Mouse (Mus musculus) liver, adult 2 months (tissue): ENCODE data around the gene Gsdmc4.

ENCODE experiments used
- CTCF ChIP-seq: fragments of 200-500 bp; IDR thresholded peaks from 2 replicates; pipeline ENCODE4 v1.5.1; 2011; ENCODE audit warnings: low read depth, low read length, control low read depth
- POLR2A ChIP-seq: fragments of 200-500 bp; IDR thresholded peaks from 2 replicates; pipeline ENCODE4 v1.6.1; 2011; ENCODE audit warnings: low read length, control low read depth; ENCODE audit not compliant: insufficient read depth; ENCODE audit errors: extremely low read depth

DNA sequence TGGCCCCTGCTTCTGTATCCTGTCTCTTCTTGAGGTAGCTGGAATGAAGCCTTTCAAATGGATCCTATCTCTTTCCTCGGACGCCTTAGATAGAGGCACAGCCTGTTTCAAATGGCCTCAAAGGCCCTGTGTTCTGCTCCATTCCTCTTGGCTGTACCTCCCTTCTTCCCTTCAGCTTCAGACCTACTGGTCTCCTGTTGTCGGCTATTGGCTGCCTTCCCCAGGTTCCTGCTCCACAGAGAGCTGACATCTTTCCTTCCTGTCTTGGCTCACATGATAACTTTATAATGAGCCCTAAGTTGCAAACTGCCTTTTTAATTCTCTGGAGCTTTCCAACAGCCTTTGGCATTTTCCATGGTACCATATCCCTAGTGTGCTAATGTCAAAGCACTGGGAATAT lies 14.1 kb upstream of the Gsdmc4 start:
- no peak for TF ChIP-seq CTCF
- no peak for TF ChIP-seq POLR2A
